Mouse (Mus musculus) hematopoietic stem cell, adult 5-6 weeks (primary cell): ENCODE measurements at regions not wholly inside any gene's neighbourhood (a gene's known extent, or its start where the extent isn't known, plus 50 kb on each side); places are given as distances from the start of the nearest gene placed in this dataset.

Source experiments
- ATAC-seq, 2 experiments: fragments of 125-278 bp in 1 of 2; replicated peaks in 1 of 2; 2 replicates each; pipeline ENCODE4 v1.8.0; 2016 to 2017; ENCODE audit warnings: inconsistent platforms in 2 of 2, mild to moderate bottlenecking in 2 of 2, moderate number of reproducible peaks in 2 of 2, low read depth in 1 of 2, moderate TSS enrichment in 1 of 2; ENCODE audit not compliant: low FRiP score in 2 of 2, poor library complexity in 2 of 2, severe bottlenecking in 2 of 2, insufficient read depth in 1 of 2, low TSS enrichment in 1 of 2

DNA sequence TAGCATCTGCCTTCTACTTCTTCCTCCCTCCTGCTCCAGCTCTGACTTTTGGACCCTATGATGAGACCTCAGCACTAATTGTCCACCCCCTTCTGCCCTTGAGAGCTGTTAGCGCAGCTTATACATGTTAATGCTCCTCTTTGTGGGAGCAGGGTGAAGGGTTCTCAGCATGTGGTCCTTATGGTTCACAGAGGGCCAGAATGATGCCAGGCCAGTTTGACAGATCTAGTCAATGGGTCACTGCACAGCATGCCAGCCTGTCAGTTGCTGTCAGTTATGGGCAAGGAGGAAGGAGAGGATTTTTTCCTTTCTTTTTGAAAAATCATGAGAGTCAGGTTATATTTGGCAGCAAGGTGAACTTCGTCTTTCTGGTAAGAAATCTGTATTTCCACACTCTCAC is 68.4 kb downstream of the 4931417E11Rik start:
- no peak for ATAC-seq

DNA sequence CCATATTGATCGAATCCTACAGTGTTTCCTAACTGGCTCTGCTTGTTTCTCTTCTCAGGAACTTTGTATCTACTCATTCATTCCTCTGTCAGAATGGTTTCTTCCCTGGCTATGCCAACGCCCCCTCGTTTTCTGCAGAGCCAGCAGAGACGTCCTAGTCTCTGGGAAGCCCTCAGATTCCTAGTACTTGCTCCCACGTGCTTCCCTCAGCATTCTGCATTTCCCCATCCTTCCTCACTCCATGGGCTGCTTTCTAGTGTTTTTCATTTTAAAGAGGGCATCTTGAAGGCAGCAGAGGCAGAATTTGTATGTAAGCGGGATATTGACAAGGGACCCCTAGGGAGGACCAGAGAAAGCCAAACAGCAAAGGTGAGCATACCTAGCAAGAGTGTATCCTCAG is 80.2 kb downstream of the 4931417E11Rik start:
- no peak for ATAC-seq

DNA sequence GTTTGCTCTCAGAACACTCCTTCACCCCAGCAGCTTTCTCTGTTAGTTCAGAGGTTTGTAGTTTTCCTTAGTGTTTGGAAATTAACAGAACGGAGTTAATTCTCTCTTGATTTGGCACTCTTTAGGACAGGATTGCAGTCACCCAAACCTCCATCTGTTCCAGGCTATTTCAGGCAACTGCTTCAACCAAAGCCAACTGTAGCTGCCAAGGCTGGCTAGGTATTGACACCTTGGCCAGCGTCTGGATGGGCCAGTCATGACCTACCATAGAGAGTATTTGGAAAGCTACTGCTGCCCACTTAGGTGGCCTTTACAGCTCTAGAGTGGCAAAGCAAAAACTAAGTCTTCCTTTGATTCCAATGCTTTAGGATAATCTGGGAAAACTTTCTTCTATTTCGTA is 83.2 kb downstream of the 4931417E11Rik start:
- no peak for ATAC-seq

DNA sequence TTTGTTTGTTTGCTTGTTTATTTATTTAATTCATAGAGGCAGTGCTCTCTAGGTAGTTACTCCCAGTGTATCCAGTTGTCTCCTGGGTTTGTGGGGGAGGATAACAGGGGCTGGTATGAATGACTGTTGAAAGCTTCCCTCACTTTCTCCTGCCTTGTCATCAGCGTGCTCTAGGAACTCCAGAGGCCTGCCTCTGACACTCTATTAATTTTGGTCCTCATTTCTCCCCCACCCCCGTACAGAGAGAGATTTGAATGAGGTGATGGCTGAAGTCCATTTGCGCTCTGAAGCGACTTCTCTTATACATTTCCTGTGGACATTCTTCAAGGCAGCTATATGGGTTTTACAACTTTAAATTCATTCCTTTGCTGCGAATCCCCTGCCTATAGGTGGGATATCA is 89.6 kb downstream of the 4931417E11Rik start:
- ATAC-seq, result no peak

DNA sequence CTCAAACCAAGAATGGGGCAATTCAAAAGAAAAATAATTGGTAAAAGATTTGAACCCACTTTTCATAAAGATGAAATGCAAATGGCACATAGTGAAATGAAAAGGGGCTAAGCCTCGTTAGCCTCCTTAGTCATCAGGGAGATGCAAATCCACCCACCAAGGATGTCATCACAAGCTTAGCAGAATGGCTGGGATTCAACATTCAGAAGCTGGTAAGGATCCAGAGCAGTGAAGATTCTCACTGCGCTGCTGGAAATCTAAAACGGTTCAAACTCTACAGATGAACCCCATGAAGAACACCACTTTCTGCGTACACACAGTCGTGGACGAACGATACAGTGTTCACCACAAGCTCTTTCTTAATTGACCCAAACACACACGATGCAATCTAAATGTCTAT is 91.6 kb downstream of the 4931417E11Rik start:
- no peak for ATAC-seq

DNA sequence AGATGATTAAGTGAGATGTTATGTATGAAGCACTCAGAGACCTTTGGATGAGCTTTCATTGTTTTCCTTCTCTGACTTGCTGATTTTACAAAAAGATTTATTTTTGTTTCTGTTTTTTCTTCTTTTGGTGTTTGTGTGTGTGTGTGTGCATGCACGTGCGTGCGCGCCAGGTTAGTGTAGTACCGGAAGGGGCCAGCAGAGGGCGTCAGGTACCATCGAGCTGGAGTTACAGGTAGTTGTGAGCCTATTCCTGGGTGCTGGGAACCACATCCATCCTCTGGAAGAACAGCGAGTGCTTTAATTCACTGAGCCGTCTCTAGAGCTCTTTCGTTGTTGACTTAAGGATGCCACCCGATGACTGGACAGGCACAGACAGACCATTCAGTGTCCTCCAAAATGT is 93.2 kb downstream of the 4931417E11Rik start:
- no peak for ATAC-seq

DNA sequence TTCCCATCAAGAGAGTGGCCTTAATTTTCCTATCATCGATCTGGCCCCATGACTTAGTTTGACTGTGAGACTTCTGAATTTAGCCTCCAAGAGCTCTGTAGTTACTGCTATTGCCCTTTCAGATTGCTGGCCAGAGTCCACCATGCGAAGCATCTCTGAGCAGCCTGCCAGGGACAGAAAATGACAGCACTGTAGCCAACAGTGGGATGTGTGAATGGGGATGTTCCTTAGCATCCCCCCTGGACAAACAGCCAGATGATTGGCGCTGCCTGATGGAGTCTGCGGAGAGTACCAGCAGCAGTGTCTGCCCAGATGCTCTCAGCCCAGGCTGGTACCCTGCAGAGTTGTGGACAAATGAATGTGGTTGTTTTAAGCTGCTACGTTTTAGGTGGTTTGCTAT is 96.6 kb downstream of the 4931417E11Rik start:
- no peak for ATAC-seq

- no peak for ATAC-seq
These were observed 97.6 kb downstream of the 4931417E11Rik start for GRCm38 (mm10) chr6:73371866-73372265.

DNA sequence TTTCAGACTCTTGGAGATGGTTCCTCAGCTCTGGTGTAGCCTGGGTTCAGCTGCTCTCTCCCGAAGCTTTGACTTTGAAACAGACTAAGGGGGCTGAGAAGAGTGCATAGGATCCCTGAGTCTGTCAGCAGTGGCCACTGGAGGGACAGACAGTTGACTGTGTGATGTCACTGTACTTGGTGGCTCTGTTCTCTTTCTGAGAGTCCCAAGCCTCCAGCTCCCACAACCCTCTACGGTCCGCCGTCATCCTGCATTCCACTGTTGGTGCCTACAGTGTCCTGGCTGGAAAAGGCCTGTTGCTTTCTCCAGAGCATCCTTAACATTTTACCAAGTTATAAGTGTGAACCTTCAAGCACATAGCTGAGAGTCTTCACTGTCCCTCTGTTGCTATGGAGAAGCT is 98.6 kb downstream of the 4931417E11Rik start:
- ATAC-seq, result no peak

DNA sequence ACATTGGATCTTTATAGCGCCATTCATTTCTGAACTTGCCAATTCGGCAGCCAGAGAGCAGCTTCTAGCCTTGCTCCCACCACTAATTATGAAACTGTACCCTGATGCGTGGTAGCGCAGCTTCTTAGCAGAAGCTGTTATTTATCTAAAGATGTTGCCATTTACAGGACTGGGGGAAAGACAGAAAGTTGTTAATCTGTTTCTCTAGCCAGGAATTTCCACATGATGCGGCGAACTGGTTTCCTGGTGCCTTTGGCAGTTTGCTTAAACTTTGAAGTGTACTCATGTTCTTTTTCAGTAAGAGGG is 100.7 kb downstream of the 4931417E11Rik start:
- no peak for ATAC-seq

GRCm38 (mm10) chr6:73368047-73368835 is 101.2 kb downstream of the 4931417E11Rik start:
- ATAC-seq, result peak; percentile 8 to 33; a peak in 2 of 4 replicates

DNA sequence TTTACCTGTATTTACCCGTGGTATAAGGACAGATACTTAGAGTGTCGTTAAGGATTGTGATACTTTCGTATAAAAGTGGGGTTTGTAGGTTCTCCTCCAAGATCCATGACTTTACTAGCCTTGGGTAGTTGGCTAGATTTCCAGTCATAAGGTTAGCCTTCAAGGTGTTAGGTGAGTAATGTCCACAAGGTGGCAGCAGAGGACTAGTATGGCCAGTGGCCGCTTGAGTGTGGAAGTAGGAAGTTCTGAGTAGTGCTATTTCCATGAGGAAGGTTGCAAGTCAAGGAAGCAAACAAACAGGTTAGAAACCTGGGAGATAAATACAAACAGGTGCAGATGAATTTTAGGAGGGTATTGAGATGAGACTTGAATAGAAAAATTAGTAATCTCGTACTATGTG is 101.9 kb downstream of the 4931417E11Rik start:
- peak; percentile 95 to 96 for ATAC-seq

DNA sequence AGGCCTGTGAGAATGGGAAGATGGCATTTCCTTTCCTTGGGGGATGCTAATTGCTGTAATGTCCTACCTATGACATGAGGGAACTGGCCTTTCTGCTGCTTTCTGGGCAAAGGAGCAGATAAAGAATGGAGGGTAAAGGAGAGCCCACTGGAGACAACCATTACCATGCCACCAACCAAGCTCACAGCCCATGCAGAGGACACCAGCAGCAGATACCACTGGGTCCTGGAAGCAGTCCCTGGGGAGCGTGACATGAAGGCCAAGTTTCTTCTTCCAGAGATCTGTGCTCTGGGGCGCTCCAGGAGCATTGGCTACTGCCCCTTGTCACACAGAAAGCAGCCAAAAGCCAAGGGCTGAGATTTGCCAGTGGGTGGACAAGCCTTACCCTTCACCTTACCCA is 102.8 kb downstream of the 4931417E11Rik start:
- ATAC-seq, result no peak

GRCm38 (mm10) chr6:73365306-73365705 is 104.2 kb downstream of the 4931417E11Rik start:
- ATAC-seq, result no peak

- no peak for ATAC-seq
These were observed 86.8 kb downstream of the Suclg1 start for GRCm38 (mm10) chr6:73334995-73335394.

GRCm38 (mm10) chr6:73329666-73330065 is 81.5 kb downstream of the Suclg1 start:
- no peak for ATAC-seq
